Comparison of ENCODE assay signal across 14 mouse cellular contexts in the genomic region with DNA sequence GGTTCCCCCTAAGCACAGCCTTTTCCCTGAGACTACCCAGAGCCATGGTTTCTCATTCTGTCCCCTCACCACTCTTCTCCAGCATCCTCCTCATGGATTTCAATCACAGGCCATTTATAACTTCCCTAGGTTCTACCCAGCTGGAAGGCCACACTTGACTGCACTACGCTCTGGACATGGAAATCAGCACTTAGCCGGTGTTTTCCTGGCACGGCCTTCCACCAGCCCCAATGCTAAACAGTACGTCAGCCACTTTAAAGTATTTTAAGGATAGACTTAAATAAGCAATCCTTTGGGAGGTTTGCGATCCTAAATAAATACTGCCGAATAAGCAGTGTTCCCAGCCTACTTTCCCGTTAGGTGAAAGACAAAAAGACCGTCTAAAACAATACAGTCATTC.
"Had no signal": no experiment of that assay in that cellular context is flagged by ENCODE, and none has a peak within 500 bp of the region (broad histone marks: within the 10 kb centered on the region; RNA-seq: fewer than 3 reads in every experiment).

No protein-coding gene starts in this region.

- H3K4me2 ChIP-seq: limb, embryonic 15.5 days; liver, embryonic 12.5 days; neural tube, embryonic 12.5 days had no signal

- H3K9ac ChIP-seq: limb, embryonic 15.5 days; liver, embryonic 12.5 days; neural tube, embryonic 12.5 days had no signal

- H3K36me3 ChIP-seq: limb, embryonic 15.5 days; neural tube, embryonic 12.5 days had no signal

- DNase-seq: layer of hippocampus, adult 9-11 months; layer of hippocampus, postnatal 36 days; lung, adult 18-20 months; lung, postnatal 4 days; midbrain, embryonic 14.5 days; retina, postnatal 1 day; right cerebral cortex, postnatal 4 days; spleen, adult 18-20 months; thymus, postnatal 36 days had no signal

- H3K9me3 ChIP-seq: limb, embryonic 15.5 days; liver, embryonic 12.5 days; midbrain, embryonic 10.5 days; neural tube, embryonic 12.5 days had no signal

- H3K4me3 ChIP-seq: limb, embryonic 15.5 days; liver, embryonic 12.5 days; midbrain, embryonic 10.5 days; myocyte; neural tube, embryonic 12.5 days had no signal

- H3K27me3 ChIP-seq: limb, embryonic 15.5 days; liver, embryonic 12.5 days; neural tube, embryonic 12.5 days had no signal

- H3K27ac ChIP-seq: limb, embryonic 15.5 days; liver, embryonic 12.5 days; midbrain, embryonic 10.5 days; neural tube, embryonic 12.5 days had no signal

- ATAC-seq: liver, embryonic 12.5 days had no signal
